Mouse (Mus musculus): ENCODE measurements around the gene Suv39h2. TPM values are rescaled to one million over a fixed set of nuclear protein-coding genes. Genes with fewer than 3 reads are reported as not detected.

Gene Suv39h2
- total RNA-seq, 2 experiments from 2014 or later, result 1.7 to 1.8 TPM

DNA sequence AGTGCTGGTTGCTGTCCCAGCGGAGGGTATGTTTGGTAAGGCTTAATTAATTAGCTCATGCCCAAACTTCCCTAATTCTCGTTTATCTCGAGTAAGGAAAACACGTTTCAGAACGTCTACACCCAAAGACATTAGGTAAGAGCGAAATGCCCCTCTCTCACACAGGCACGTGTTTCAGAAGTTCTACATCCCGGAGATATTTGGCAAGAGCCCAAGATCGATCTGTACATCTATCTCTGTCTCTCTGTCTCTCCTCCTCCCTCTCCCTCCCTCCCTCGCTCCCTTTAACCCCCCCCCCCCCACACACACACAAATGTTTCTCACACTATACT lies 50.3 kb downstream of the Suv39h2 start:
- intact Hi-C loops (cut with DNase I), result no loop called here

GRCm38 (mm10) chr2:3423841-3424578 lies 50.8 kb downstream of the Suv39h2 start, which contains the start of gene Dclre1c:
TSS of gene Dclre1c (plus strand) at chr2:3424131.
- intact Hi-C loops (cut with DNase I), result no loop called here
- peak; percentile 92 for DNase-seq

More for the DNA sequence above, 50.3 kb downstream of the Suv39h2 start:
- DNase-seq, result no peak

GRCm38 (mm10) chr2:3422548-3422947 lies 52.3 kb downstream of the Suv39h2 start, which contains the start of gene Meig1:
TSS of gene Meig1 (minus strand) at chr2:3422648.
- no peak for DNase-seq
- intact Hi-C loops (cut with DNase I), result no loop called here

DNA sequence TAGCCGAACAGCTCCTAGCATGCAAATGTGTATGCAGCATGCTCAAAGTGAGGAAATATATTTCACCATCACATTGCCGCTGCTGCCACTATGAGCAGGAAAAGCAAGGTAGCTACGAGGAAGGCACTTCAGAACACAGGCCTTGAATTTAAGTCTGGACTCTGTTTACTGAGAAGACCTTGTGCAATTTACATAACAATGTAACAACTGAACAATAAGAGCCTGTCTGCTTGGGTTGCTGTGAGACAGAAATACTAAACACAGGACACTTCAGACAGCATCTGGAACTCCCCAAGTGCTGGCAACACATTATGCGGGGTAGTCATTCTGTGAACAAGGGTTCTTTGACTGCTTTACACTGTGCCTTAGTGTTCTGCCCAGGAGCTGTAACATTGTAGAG lies 54.7 kb downstream of the Suv39h2 start:
- intact Hi-C loops (cut with DNase I), result loop anchor here (2.0 kb wide), 1 partner anchor 55 kb away; the partner anchor contains the start of gene Suv39h2
- DNase-seq, result no peak

- intact Hi-C loops (cut with DNase I), result loop anchor here (5.0 kb wide), 1 partner anchor 82 kb away; the partner anchor contains the start of gene Acbd7
- peak; percentile 97 to 98 for DNase-seq
Observed at GRCm38 (mm10) chr2:3418883-3419431, 55.9 kb downstream of the Suv39h2 start.

DNA sequence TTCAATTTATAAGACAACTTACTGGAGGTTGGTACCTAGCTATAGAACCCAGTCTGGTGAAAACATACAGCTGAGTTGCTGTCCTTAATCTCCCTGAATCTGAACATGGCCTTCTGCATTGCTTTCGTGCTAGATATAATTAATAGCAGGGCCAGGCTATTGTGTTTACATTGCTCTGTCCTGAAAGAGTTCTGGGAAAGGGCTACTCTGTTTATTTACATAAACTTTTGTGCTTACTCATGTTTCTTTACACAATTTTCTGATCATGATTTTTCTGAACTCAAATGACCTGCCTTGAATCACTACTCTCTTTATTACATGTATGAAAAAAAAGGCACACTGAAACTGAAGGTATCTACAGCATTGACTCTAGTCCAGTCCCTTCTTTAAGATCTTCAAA lies 59.2 kb downstream of the Suv39h2 start:
- intact Hi-C loops (cut with DNase I), result loop anchor here (5.0 kb wide), 1 partner anchor 78 kb away; the partner anchor contains the start of gene Acbd7
- no peak for DNase-seq

DNA sequence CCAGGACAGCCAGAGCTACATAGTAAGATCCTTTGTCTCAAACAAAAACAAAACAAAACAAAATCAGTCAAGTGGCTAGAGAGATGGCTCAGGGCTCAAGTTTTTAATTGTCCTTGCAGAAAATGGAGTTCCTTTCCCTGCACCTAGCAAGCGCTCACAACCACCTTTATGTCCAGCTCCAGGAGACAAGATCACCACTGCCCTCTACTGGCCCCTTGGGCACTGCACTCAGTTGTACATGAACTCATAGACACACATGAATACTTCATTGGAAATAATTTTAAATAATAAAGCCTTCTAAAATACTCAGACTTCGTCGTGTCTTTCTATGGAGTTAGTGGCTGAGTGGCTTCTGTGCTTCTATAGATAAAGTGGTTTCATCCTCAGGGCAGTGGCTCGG lies 60.6 kb downstream of the Suv39h2 start:
- intact Hi-C loops (cut with DNase I), result loop anchor here (5.0 kb wide), 1 partner anchor 322 kb away; no protein-coding TSS in a partner anchor

GRCm38 (mm10) chr2:3407756-3408155 lies 67.1 kb downstream of the Suv39h2 start:
- DNase-seq, result no peak
- intact Hi-C loops (cut with DNase I), result no loop called here

More for the DNA sequence above, 60.6 kb downstream of the Suv39h2 start:
- DNase-seq, result peak; percentile 48 to 66

- no peak for DNase-seq
- intact Hi-C loops (cut with DNase I), result no loop called here
Observed at GRCm38 (mm10) chr2:3405981-3406380, 68.8 kb downstream of the Suv39h2 start.

Other genes starting within 250 kb of the Suv39h2 start
- 10 to 100 TPM; 15.3 to 17.6 TPM for gene Nmt2, start 190.8 kb downstream of the Suv39h2 start, total RNA-seq (2021)
- gene Rpp38, start 142.4 kb downstream of the Suv39h2 start, total RNA-seq (2021), result 1 to 10 TPM; 5.8 to 6.4 TPM
- not detected for gene Acbd7, start 138.9 kb downstream of the Suv39h2 start, total RNA-seq (2021)
- not detected for gene Olah, start 77.8 kb downstream of the Suv39h2 start, total RNA-seq (2021)
- gene Meig1, start 52.4 kb downstream of the Suv39h2 start, total RNA-seq (2021), result 1 to 10 TPM in 1 of 2 experiments, under 1 TPM in 1; 0.93 to 1.5 TPM
- gene Dclre1c, start 50.9 kb downstream of the Suv39h2 start, total RNA-seq (2021), result 1 to 10 TPM; 2.6 to 4.1 TPM
- gene Gm45902, start 37.8 kb upstream of the Suv39h2 start, total RNA-seq (2021), result 1 to 10 TPM; 2.1 to 2.2 TPM
- 10 to 100 TPM; 33.4 to 35.3 TPM for gene Hspa14, start 37.8 kb upstream of the Suv39h2 start, total RNA-seq (2021)
- 1 to 10 TPM; 6.7 to 9.9 TPM for gene Cdnf, start 38.0 kb upstream of the Suv39h2 start, total RNA-seq (2021)
- gene Fam107b, start 95.5 kb upstream of the Suv39h2 start, total RNA-seq (2021), result 10 to 100 TPM; 20.7 to 23.9 TPM

Data from heart, postnatal 10 days (tissue).